ENCODE assay signal across 13 mouse cellular contexts in genomic region chr2:128210376-128210775, GRCm38 (mm10).
DNase-seq lines count a peak whose midpoint lies in the region; ATAC-seq and TF ChIP-seq lines count a peak whose summit lies in the region.
"Had no signal": no experiment of that assay in that cellular context is flagged by ENCODE, and none has a peak within 500 bp of the region (broad histone marks: within the 10 kb centered on the region; RNA-seq: fewer than 3 reads in every experiment).

No protein-coding gene starts in this region.

- no peak for TF ChIP-seq CTCF in forebrain, postnatal 0 days (IDR thresholded peaks at IDR 0.05; ENCODE audit: low read depth)
- no peak for TF ChIP-seq CTCF in kidney, postnatal 0 days (IDR thresholded peaks at IDR 0.05; ENCODE audit: low read depth)
- no peak for TF ChIP-seq CTCF in CH12.LX (conservative IDR thresholded peaks at IDR 0.05 in 1 of 2, IDR thresholded peaks at IDR 0.05 in 1 of 2; ENCODE audit: low read depth in 2 of 2, low read length in 2 of 2)

- TF ChIP-seq EP300 in CH12.LX (IDR thresholded peaks at IDR 0.05; ENCODE audit: low read length), result no peak

- TF ChIP-seq RAD21 in CH12.LX (IDR thresholded peaks at IDR 0.05; ENCODE audit: low read depth, low read length), result no peak

- no peaks in the 10 kb centered on the region for H3K79me2 ChIP-seq in CH12.LX (replicated peaks; ENCODE audit: control insufficient read depth, extremely low read depth, insufficient read depth, poor library complexity, severe bottlenecking)

- H3K9ac ChIP-seq in forebrain, postnatal 0 days, result no peak overlapping the region
- H3K9ac ChIP-seq in forebrain, embryonic 13.5 days, result no peak overlapping the region
- no peak overlapping the region for H3K9ac ChIP-seq in kidney, postnatal 0 days (ENCODE audit: low read depth, low read length)
- no peak overlapping the region for H3K9ac ChIP-seq in CH12.LX (ENCODE audit: insufficient read depth, low read depth)
- no peak overlapping the region for H3K9ac ChIP-seq in intestine, embryonic 16.5 days (ENCODE audit: low read depth, low read length)
- H3K9ac ChIP-seq: embryonic facial prominence, embryonic 15.5 days; forebrain, embryonic 12.5 days; liver, embryonic 14.5 days had no signal

- H3K4me2 ChIP-seq in forebrain, postnatal 0 days (ENCODE audit: low read depth), result no peak overlapping the region
- H3K4me2 ChIP-seq in forebrain, embryonic 13.5 days, result no peak overlapping the region
- no peak overlapping the region for H3K4me2 ChIP-seq in kidney, postnatal 0 days (ENCODE audit: low read length)
- no peak overlapping the region for H3K4me2 ChIP-seq in CH12.LX (ENCODE audit: insufficient read depth, low read depth, poor library complexity, severe bottlenecking)
- no peak overlapping the region for H3K4me2 ChIP-seq in intestine, embryonic 16.5 days (ENCODE audit: low read depth, low read length)

- dilution Hi-C loops in CH12.LX (cut with MboI; ENCODE audit: extremely low pct_ligation_motif_present, extremely low pct_unique_long_range_greater_than_20kb, low sequenced_read_pairs), result no loop called here

- WGBS in forebrain, postnatal 0 days, result 25% methylated on average over 9 of the region's 9 CpGs
- 30% methylated on average over 9 of the region's 9 CpGs for WGBS in forebrain, embryonic 13.5 days
- 35% methylated on average over 9 of the region's 9 CpGs for WGBS in kidney, postnatal 0 days
- WGBS in intestine, embryonic 16.5 days, result 30% methylated on average over 9 of the region's 9 CpGs

- in situ Hi-C loops in CH12.LX (cut with MboI; ENCODE audit: low pct_ligation_motif_present, low pct_unique_long_range_greater_than_20kb, low sequenced_read_pairs), result no loop called here

- H3K36me3 ChIP-seq in forebrain, postnatal 0 days (ENCODE audit: insufficient read depth), result no peaks in the 10 kb centered on the region
- H3K36me3 ChIP-seq in forebrain, embryonic 13.5 days (ENCODE audit: poor library complexity, severe bottlenecking), result no peaks in the 10 kb centered on the region
- no peaks in the 10 kb centered on the region for H3K36me3 ChIP-seq in kidney, postnatal 0 days (ENCODE audit: insufficient read depth, low read length)
- H3K36me3 ChIP-seq in CH12.LX (replicated peaks in 1 of 2; ENCODE audit: control insufficient read depth in 1 of 2, insufficient read depth in 1 of 2, low read length in 1 of 2), result no peaks in the 10 kb centered on the region
- no peaks in the 10 kb centered on the region for H3K36me3 ChIP-seq in intestine, embryonic 16.5 days (ENCODE audit: control insufficient read depth, insufficient read depth, low read length)
- H3K36me3 ChIP-seq: embryonic facial prominence, embryonic 15.5 days; forebrain, embryonic 12.5 days; midbrain, embryonic 10.5 days had no signal

- peak; percentile 26 for DNase-seq in forebrain, postnatal 0 days
- DNase-seq in kidney, postnatal 0 days (ENCODE audit: low spot score), result peak; percentile 44
- no peak for DNase-seq in kidney, adult 9 months
- no peak for DNase-seq in CH12.LX (ENCODE audit: extremely low read depth)
- peak; percentile 36 for DNase-seq in kidney, postnatal 14 days
- no peak for DNase-seq in urinary bladder, postnatal 36 days (ENCODE audit: low spot score in 2 of 2)
- DNase-seq: spleen, adult 18-20 months had no signal

- H3K9me3 ChIP-seq in forebrain, postnatal 0 days (ENCODE audit: low read length), result no peaks in the 10 kb centered on the region
- H3K9me3 ChIP-seq in forebrain, embryonic 13.5 days (replicated peaks), result no peaks in the 10 kb centered on the region
- H3K9me3 ChIP-seq in kidney, postnatal 0 days (replicated peaks; ENCODE audit: low read length), result no peaks in the 10 kb centered on the region
- no peaks in the 10 kb centered on the region for H3K9me3 ChIP-seq in CH12.LX (replicated peaks; ENCODE audit: low read length)
- H3K9me3 ChIP-seq in intestine, embryonic 16.5 days (ENCODE audit: control insufficient read depth, low read length), result no peaks in the 10 kb centered on the region
- H3K9me3 ChIP-seq: embryonic facial prominence, embryonic 15.5 days; forebrain, embryonic 12.5 days; midbrain, embryonic 10.5 days had no signal

- no peak overlapping the region for H3K4me3 ChIP-seq in forebrain, postnatal 0 days (ENCODE audit: low read depth, low read length)
- no peak overlapping the region for H3K4me3 ChIP-seq in forebrain, embryonic 13.5 days
- H3K4me3 ChIP-seq in kidney, postnatal 0 days (replicated peaks; ENCODE audit: low read depth, low read length), result no peak overlapping the region
- no peak overlapping the region for H3K4me3 ChIP-seq in CH12.LX (replicated peaks in 1 of 3; ENCODE audit: low read depth in 2 of 3, low read length in 2 of 3, poor library complexity in 1 of 3)
- no peak overlapping the region for H3K4me3 ChIP-seq in intestine, embryonic 16.5 days (ENCODE audit: low read length)
- H3K4me3 ChIP-seq: embryonic facial prominence, embryonic 15.5 days; forebrain, embryonic 12.5 days had no signal

- no peaks in the 10 kb centered on the region for H3K4me1 ChIP-seq in forebrain, postnatal 0 days (ENCODE audit: insufficient read depth)
- H3K4me1 ChIP-seq in forebrain, embryonic 13.5 days, result peaks cover 24% of the 10 kb centered on the region
- H3K4me1 ChIP-seq in kidney, postnatal 0 days (replicated peaks; ENCODE audit: insufficient read depth, low read length), result peaks cover 13% of the 10 kb centered on the region
- H3K4me1 ChIP-seq in CH12.LX (ENCODE audit: control insufficient read depth in 1 of 2, insufficient read depth in 2 of 2), result peaks cover 13 to 59% of the 10 kb centered on the region in 2 experiments
- H3K4me1 ChIP-seq in intestine, embryonic 16.5 days (ENCODE audit: control insufficient read depth, insufficient read depth, low read length), result peaks cover 23% of the 10 kb centered on the region

- H3K27me3 ChIP-seq in forebrain, postnatal 0 days (ENCODE audit: insufficient read depth, low read length), result no peaks in the 10 kb centered on the region
- H3K27me3 ChIP-seq in forebrain, embryonic 13.5 days, result no peaks in the 10 kb centered on the region
- no peaks in the 10 kb centered on the region for H3K27me3 ChIP-seq in kidney, postnatal 0 days (ENCODE audit: insufficient read depth, low read length)
- H3K27me3 ChIP-seq in CH12.LX (replicated peaks), result peaks cover 7% of the 10 kb centered on the region
- no peaks in the 10 kb centered on the region for H3K27me3 ChIP-seq in intestine, embryonic 16.5 days (replicated peaks; ENCODE audit: control insufficient read depth, insufficient read depth, low read length)

- H3K27ac ChIP-seq in forebrain, postnatal 0 days (ENCODE audit: low read depth, low read length), result no peak overlapping the region
- H3K27ac ChIP-seq in forebrain, embryonic 13.5 days, result no peak overlapping the region
- H3K27ac ChIP-seq in kidney, postnatal 0 days, result no peak overlapping the region
- H3K27ac ChIP-seq in CH12.LX (ENCODE audit: insufficient read depth, low read depth), result no peak overlapping the region
- H3K27ac ChIP-seq in intestine, embryonic 16.5 days (ENCODE audit: low read length), result no peak overlapping the region
- H3K27ac ChIP-seq: embryonic facial prominence, embryonic 15.5 days; liver, embryonic 14.5 days had no signal

- TF ChIP-seq POLR2A in CH12.LX (IDR thresholded peaks at IDR 0.05; ENCODE audit: low read depth, low read length), result no peak

- ATAC-seq in forebrain, postnatal 0 days, result no peak
- no peak for ATAC-seq in forebrain, embryonic 13.5 days
- no peak for ATAC-seq in kidney, postnatal 0 days (replicated peaks; ENCODE audit: low FRiP score, low read depth)
- no peak for ATAC-seq in intestine, embryonic 16.5 days

TF ChIP-seq in CH12.LX, 34 proteins besides CTCF, POLR2A, EP300 and RAD21:
- TF ChIP-seq MAFK (IDR thresholded peaks at IDR 0.05; ENCODE audit: insufficient replicate concordance, low read length) (no peak), BHLHE40 (IDR thresholded peaks at IDR 0.05; ENCODE audit: low read depth, low read length) (peak; percentile 57), MAX (IDR thresholded peaks at IDR 0.05; ENCODE audit: low read length) (no peak), ETS1 (conservative IDR thresholded peaks at IDR 0.05; ENCODE audit: low read depth, low read length) (no peak)
TF ChIP-seq in CH12.LX: peak in this region for 1.

Comparison
In these comparisons a context has a peak if more than half of its experiments do, and no peak if none do; other contexts are left out.
1. DNase-seq: peak in forebrain, postnatal 0 days (single experiment), kidney, postnatal 0 days (single experiment) and kidney, postnatal 14 days (single experiment); none in kidney, adult 9 months (single experiment), CH12.LX (single experiment) and urinary bladder, postnatal 36 days (0 of 2).